Mouse (Mus musculus) ovary, postnatal 36 days (tissue): ENCODE data around the gene Ppp1r9b.

Source experiments
- DNase-seq: peaks from one replicate; pipeline ENCODE4 v3.0.0; 2022; ENCODE audit warnings: low spot score, mixed read lengths

The Ppp1r9b gene

DNA sequence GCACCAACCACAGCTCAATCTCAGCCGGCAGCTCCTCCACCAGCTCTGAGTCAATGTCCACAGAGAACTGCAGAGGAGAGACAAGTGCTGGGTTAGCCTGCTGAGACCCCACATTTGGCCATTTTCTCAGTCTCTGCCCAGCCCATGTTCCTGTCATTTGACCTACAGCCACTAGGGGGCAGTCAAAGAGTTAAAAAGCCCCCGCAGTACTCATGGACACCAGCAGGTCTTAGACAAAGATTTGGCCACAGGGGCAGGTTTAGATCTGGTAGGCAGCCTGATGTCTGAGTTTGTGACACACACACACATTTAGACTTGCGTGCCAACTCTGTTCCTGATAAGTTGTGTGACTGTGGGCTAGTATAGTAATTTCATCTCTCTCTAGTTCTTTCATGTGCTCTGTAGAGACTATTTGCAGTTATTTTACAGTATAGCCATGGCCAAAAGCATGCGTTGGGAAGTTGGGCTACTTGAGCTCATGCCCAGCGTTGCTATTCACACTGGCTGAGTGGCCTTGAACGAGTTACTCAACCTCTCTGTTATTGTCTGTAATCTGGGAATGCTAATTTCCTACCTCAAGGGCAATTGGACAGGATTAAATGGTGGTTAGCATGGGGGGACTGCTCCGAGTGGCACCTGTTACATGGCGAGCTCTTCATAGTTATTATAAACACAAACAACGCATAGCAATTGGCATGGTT lies 56.3 kb downstream of the Ppp1r9b start:
- DNase-seq = peak; percentile 47

DNA sequence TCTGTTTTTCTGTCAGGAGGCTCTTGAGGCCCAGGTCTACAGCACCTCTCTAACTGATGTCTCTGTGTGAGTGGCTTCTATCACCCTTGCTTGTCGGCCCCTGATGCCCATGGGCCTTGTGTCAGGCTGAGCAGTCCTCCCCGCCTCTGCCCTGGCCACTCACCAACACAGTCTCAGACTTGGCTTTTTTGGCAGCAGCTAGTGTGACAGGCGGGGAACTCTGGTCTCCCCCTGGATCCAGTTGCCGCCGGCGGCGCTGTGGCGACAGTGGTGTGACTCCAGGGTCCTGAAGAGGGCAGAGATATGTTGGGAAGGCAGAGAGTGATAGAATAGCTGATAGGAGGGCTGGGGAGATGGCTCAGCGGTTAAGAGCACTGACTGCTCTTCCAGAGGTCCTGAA lies 62.2 kb downstream of the Ppp1r9b start:
- no peak for DNase-seq
